Mouse (Mus musculus) C2C12 (cell line): ENCODE measurements around the gene Hist1h1c.

Experiments
- CTCF ChIP-seq: IDR thresholded peaks from one replicate; pipeline ENCODE4 v1.5.1; 2011; ENCODE audit not compliant: control insufficient read depth, insufficient read depth, insufficient read length
- MAX ChIP-seq: IDR thresholded peaks from one replicate; pipeline ENCODE4 v1.6.1; 2011; ENCODE audit warnings: mild to moderate bottlenecking, control low read depth
- MYOG ChIP-seq: IDR thresholded peaks from one replicate; pipeline ENCODE4 v1.6.1; 2011; ENCODE audit not compliant: control insufficient read depth, insufficient read length; ENCODE audit errors: extremely low read depth

DNA sequence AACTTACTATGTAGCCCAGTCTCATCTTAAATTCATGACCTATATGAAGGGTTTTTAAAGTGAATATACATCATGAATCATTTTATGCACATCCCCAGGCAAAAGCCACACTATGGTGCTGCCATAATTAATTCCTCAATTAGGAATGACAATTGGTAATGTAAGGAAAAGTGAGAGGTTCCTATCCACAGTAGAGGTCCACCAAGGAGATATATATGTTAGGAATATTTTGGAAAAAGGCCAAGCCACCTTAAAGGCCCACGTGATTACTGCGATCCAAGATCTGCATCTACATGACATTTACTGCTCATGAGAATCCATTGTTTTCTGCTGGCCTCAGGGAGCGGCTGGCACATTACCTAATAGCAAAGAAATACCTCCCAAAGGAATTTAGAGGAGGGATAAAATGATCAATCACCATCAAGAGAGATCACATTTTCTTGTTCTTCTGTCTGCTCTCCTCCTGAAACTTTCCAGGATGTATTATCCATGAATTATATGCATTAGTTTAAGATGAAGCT is 20.7 kb downstream of the Hist1h1c start:
- TF ChIP-seq CTCF (no peak), MYOG (no peak), MAX (no peak)
